In the genomic region with DNA sequence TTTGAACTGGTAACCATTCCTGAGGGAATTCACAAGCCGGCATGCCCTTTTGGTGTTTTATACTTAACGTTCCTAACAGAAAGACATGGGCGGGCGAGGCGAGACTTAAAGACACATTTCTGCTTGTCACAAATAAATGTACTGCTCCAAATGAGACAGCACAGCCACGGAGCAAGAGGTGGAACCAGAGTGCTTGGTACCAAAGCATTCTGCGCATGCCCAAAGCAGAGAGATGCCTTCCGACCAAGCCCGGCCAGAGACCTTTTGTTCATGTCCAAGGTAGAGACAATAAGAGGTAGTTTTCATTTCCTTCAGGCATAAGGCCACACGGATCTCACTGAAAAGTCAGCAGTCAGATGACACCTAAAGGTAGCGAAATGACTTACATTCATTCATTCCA, we compare ENCODE assay signal across 23 mouse cellular contexts. TPM values are rescaled to one million over a fixed set of nuclear protein-coding genes. Genes with fewer than 3 reads are reported as not detected.
DNase-seq lines count a peak whose midpoint lies in the region; TF ChIP-seq lines count a peak whose summit lies in the region.
"Had no signal": no experiment of that assay in that cellular context is flagged by ENCODE, and none has a peak within 500 bp of the region (broad histone marks: within the 10 kb centered on the region; RNA-seq: fewer than 3 reads in every experiment).

No protein-coding gene starts in this region.

- H3K27me3 ChIP-seq in E14TG2a.4 (ENCODE audit: insufficient read depth, low read length), result no peaks in the 10 kb centered on the region
- H3K27me3 ChIP-seq: CH12.LX; embryonic facial prominence, embryonic 12.5 days; forebrain, embryonic 13.5 days; forebrain, embryonic 15.5 days had no signal

- 0 out of 2 replicates have a peak overlapping the region, but pooled peaks have one; percentile 35 for H3K4me3 ChIP-seq in E14TG2a.4 (replicated peaks; ENCODE audit: low read length)
- H3K4me3 ChIP-seq in left cerebral cortex, adult 2 months, result no peak overlapping the region
- H3K4me3 ChIP-seq: embryonic facial prominence, embryonic 10.5 days; embryonic facial prominence, embryonic 12.5 days; forebrain, embryonic 13.5 days; forebrain, embryonic 15.5 days had no signal

- peak; percentile 64 for DNase-seq in heart, adult 11 months
- no peak for DNase-seq in heart, adult 18-20 months
- peak; percentile 25 for DNase-seq in ES-CJ7 (ENCODE audit: low read depth, low spot score)
- DNase-seq in ZHBTc4 (ENCODE audit: low read depth, low spot score), result peak; percentile 24
- no peak for DNase-seq in left cerebral cortex, adult 2 months (ENCODE audit: extremely low spot score in 1 of 2, low spot score in 2 of 2)
- no peak for DNase-seq in cerebellum, adult 9-10 months
- DNase-seq: adrenal gland, adult 2 months; adrenal gland, postnatal 10 days; adrenal gland, postnatal 25 days; B cell, adult 2 months; cerebellum, adult 11 months; cerebellum, adult 18-20 months; cerebellum, adult 8-10 months; cerebellum, postnatal 10 days; cerebellum, postnatal 25 days; forebrain, postnatal 0 days had no signal

- no peaks in the 10 kb centered on the region for H3K36me3 ChIP-seq in E14TG2a.4 (ENCODE audit: insufficient read depth, low read length)
- H3K36me3 ChIP-seq: embryonic facial prominence, embryonic 10.5 days; embryonic facial prominence, embryonic 12.5 days; forebrain, embryonic 15.5 days had no signal

- H3K9me3 ChIP-seq in E14TG2a.4 (ENCODE audit: low read length), result no peaks in the 10 kb centered on the region
- H3K9me3 ChIP-seq: embryonic facial prominence, embryonic 10.5 days; embryonic facial prominence, embryonic 12.5 days; forebrain, embryonic 13.5 days; forebrain, embryonic 15.5 days had no signal

- peaks cover 25% of the 10 kb centered on the region for H3K4me1 ChIP-seq in E14TG2a.4 (replicated peaks; ENCODE audit: low read depth, low read length)

- no peak overlapping the region for H3K27ac ChIP-seq in left cerebral cortex, adult 2 months
- H3K27ac ChIP-seq: embryonic facial prominence, embryonic 10.5 days; embryonic facial prominence, embryonic 12.5 days; forebrain, embryonic 13.5 days; forebrain, embryonic 15.5 days had no signal

- intact Hi-C loops in left cerebral cortex, adult 2 months (cut with DNase I), result no loop called here

- no peak for TF ChIP-seq CTCF in E14TG2a.4 (conservative IDR thresholded peaks at IDR 0.05; ENCODE audit: low read length)
- no peak for TF ChIP-seq CTCF in left cerebral cortex, adult 2 months (IDR thresholded peaks at IDR 0.05)

RNA-seq across cellular contexts. Expression of gene Qpct, which starts 20.2 kb away (rescaled TPM):
- total RNA-seq in heart, adult 18-20 months (2021), result 1 to 10 TPM; 3.9 to 5.3 TPM
- 10 to 100 TPM in 1 of 2 experiments, 1 to 10 TPM in 1; 9.1 to 11.5 TPM for total RNA-seq in left cerebral cortex, adult 2 months (2021)
- total RNA-seq: CH12.LX, MEL had no signal

RNA-seq across cellular contexts. Expression of gene Prkd3, which starts 51.3 kb away (rescaled TPM):
- 10 to 100 TPM; 15.9 to 16.0 TPM for total RNA-seq in heart, adult 18-20 months (2021)
- total RNA-seq in left cerebral cortex, adult 2 months (2021), result 10 to 100 TPM in 1 of 2 experiments, 1 to 10 TPM in 1; 9.3 to 10.9 TPM
- total RNA-seq: CH12.LX had no signal

Comparison
In these comparisons a context has a peak if more than half of its experiments do, and no peak if none do; other contexts are left out.
1. DNase-seq: peak in heart, adult 11 months (single experiment), ES-CJ7 (single experiment) and ZHBTc4 (single experiment); none in heart, adult 18-20 months (0 of 2), left cerebral cortex, adult 2 months (0 of 2) and cerebellum, adult 9-10 months (single experiment).